Comparison of ENCODE assay signal across 8 mouse cellular contexts in the genomic region with DNA sequence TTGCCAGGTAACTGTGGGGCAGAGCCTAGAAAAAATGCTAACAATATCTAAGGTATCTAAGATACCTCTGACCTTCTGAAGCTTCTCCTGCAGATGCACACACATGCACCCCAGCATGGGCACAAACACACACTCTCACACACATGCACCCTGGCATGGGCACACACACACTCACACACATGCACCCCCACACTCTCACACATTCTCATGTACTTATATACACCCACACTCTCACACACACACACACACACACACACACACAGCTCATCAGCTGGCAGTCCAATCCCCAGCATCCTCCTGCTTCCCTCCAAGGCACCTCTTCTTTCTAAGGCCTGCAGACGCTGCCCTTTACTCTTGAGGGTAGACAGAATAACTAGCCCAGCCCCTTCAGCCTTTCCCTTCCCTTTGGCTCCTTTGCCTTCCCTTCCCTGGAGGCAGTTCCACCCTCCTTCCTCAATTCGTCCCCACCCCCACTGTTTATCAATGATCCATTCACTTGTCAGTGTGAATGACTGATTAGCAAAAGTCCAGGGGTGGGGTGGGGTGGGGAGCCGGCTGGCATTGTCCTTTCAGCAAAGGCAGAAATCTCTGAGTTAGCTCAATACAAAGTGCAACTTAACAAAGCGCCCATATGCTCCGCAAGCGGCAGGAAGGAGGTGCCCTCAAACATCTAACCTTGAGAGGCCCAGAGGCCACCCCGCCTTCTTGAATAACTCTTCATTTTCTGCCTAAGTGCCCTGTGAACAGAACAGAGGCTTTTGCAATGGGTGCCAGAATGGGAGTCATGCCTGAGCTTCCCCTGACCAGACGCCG.
A peak's percentile ranks its signal among the peaks of the same experiment; 100 is the strongest.
DNase-seq lines count a peak whose midpoint lies in the region; ATAC-seq lines count a peak whose summit lies in the region.
"Had no signal": no experiment of that assay in that cellular context is flagged by ENCODE, and none has a peak within 500 bp of the region (broad histone marks: within the 10 kb centered on the region; RNA-seq: fewer than 3 reads in every experiment).

No protein-coding gene starts in this region.

- no peaks in the 10 kb centered on the region for H3K9me3 ChIP-seq in embryonic facial prominence, embryonic 11.5 days (replicated peaks; ENCODE audit: control insufficient read depth, low read length)
- no peaks in the 10 kb centered on the region for H3K9me3 ChIP-seq in midbrain, embryonic 16.5 days (replicated peaks; ENCODE audit: control insufficient read depth, low read length, poor library complexity, severe bottlenecking)
- H3K9me3 ChIP-seq: limb, embryonic 15.5 days had no signal

- no peaks in the 10 kb centered on the region for H3K27me3 ChIP-seq in embryonic facial prominence, embryonic 11.5 days (ENCODE audit: control insufficient read depth, insufficient read depth, low read length)
- H3K27me3 ChIP-seq in midbrain, embryonic 16.5 days (ENCODE audit: control insufficient read depth, insufficient read depth, low read depth, low read length) = no peaks in the 10 kb centered on the region

- no peak overlapping the region for H3K9ac ChIP-seq in embryonic facial prominence, embryonic 11.5 days (replicated peaks; ENCODE audit: low read length)
- H3K9ac ChIP-seq in midbrain, embryonic 16.5 days (ENCODE audit: low read depth, low read length) = no peak overlapping the region
- H3K9ac ChIP-seq: limb, embryonic 15.5 days had no signal

- peak; percentile 97 for DNase-seq in ZHBTc4 (ENCODE audit: low read depth, low spot score)
- peak; percentile 31 for DNase-seq in embryonic facial prominence, embryonic 11.5 days (ENCODE audit: low spot score)
- peak; percentile 21 for DNase-seq in kidney, adult 18-20 months
- no peak for DNase-seq in frontal cortex, postnatal 14 days (ENCODE audit: low spot score in 2 of 2)
- no peak for DNase-seq in urinary bladder, postnatal 10 days (ENCODE audit: low spot score)
- DNase-seq in T-cell, adult 2 months (ENCODE audit: low spot score) = no peak

- no peak overlapping the region for H3K4me2 ChIP-seq in embryonic facial prominence, embryonic 11.5 days (ENCODE audit: low read depth, low read length)
- H3K4me2 ChIP-seq in midbrain, embryonic 16.5 days (ENCODE audit: low read length) = no peak overlapping the region
- H3K4me2 ChIP-seq: limb, embryonic 15.5 days had no signal

- no peaks in the 10 kb centered on the region for H3K36me3 ChIP-seq in embryonic facial prominence, embryonic 11.5 days (replicated peaks; ENCODE audit: control insufficient read depth, insufficient read depth, low read depth, low read length)
- H3K36me3 ChIP-seq in midbrain, embryonic 16.5 days (ENCODE audit: control insufficient read depth, insufficient read depth, low read length) = no peaks in the 10 kb centered on the region
- H3K36me3 ChIP-seq: limb, embryonic 15.5 days had no signal

- no peak overlapping the region for H3K27ac ChIP-seq in embryonic facial prominence, embryonic 11.5 days (replicated peaks; ENCODE audit: low read depth, low read length)
- H3K27ac ChIP-seq in midbrain, embryonic 16.5 days (ENCODE audit: low read length) = no peak overlapping the region
- H3K27ac ChIP-seq: limb, embryonic 15.5 days had no signal

- H3K4me3 ChIP-seq in embryonic facial prominence, embryonic 11.5 days (ENCODE audit: low read depth, low read length) = no peak overlapping the region
- H3K4me3 ChIP-seq in midbrain, embryonic 16.5 days (ENCODE audit: low read depth, low read length) = no peak overlapping the region
- H3K4me3 ChIP-seq: limb, embryonic 15.5 days had no signal

- 22% methylated on average over 9 of the region's 9 CpGs for WGBS in embryonic facial prominence, embryonic 11.5 days
- WGBS in midbrain, embryonic 16.5 days = 12% methylated on average over 9 of the region's 9 CpGs

- no peaks in the 10 kb centered on the region for H3K4me1 ChIP-seq in embryonic facial prominence, embryonic 11.5 days (ENCODE audit: control insufficient read depth, insufficient read depth, low read length)
- peaks cover 16% of the 10 kb centered on the region for H3K4me1 ChIP-seq in midbrain, embryonic 16.5 days (ENCODE audit: control insufficient read depth, insufficient read depth, low read length)
- H3K4me1 ChIP-seq: limb, embryonic 15.5 days had no signal

- ATAC-seq in embryonic facial prominence, embryonic 11.5 days (replicated peaks; ENCODE audit: insufficient number of reproducible peaks, low FRiP score, low TSS enrichment, low read depth) = peak; percentile 68
- 0 out of 2 replicates have a peak, but pooled peaks have one; percentile 15 for ATAC-seq in midbrain, embryonic 16.5 days

Comparison
In these comparisons a context has a peak if more than half of its experiments do, and no peak if none do; other contexts are left out.
1. DNase-seq: peak in ZHBTc4 (single experiment), embryonic facial prominence, embryonic 11.5 days (single experiment) and kidney, adult 18-20 months (single experiment); none in frontal cortex, postnatal 14 days (0 of 2), urinary bladder, postnatal 10 days (single experiment) and T-cell, adult 2 months (single experiment).